Mouse (Mus musculus) heart, postnatal 0 days (tissue): ENCODE measurements around the gene Nacc1. TPM values are rescaled to one million over a fixed set of nuclear protein-coding genes. Genes with fewer than 3 reads are reported as not detected.
"Not testable (repeated sequence)": the region's sequence is repeated elsewhere in the genome, so short reads cannot be mapped to it uniquely, and the experiment has no call there.

Source experiments
- ATAC-seq: fragments of 200-750 bp; cut with Nextera tagmentation; 2 replicates; pipeline ENCODE4 v1.8.0; 2017; ENCODE audit warnings: low read depth, moderate number of reproducible peaks, moderate library complexity; ENCODE audit not compliant: insufficient read depth
- DNase-seq: peaks from one replicate; pipeline ENCODE4 v3.0.0-alpha.2; 2016; ENCODE audit warnings: low spot score
- H3K27ac ChIP-seq: fragments of 300-500 bp; sonication (generic); 2 replicates; pipeline ENCODE4 v1.5.1; 2014; ENCODE audit warnings: low read depth, mild to moderate bottlenecking
- H3K27me3 ChIP-seq: fragments of 300-500 bp; sonication (generic); 2 replicates; pipeline ENCODE4 v1.6.1; 2014; ENCODE audit warnings: low read length, mixed read lengths; ENCODE audit not compliant: control insufficient read depth, insufficient read depth
- H3K36me3 ChIP-seq: fragments of 300-500 bp; sonication (generic); replicated peaks from 2 replicates; pipeline ENCODE4 v1.6.1; 2014; ENCODE audit warnings: low read length, mixed read lengths; ENCODE audit not compliant: control insufficient read depth, insufficient read depth
- H3K4me1 ChIP-seq: fragments of 300-500 bp; sonication (generic); 2 replicates; pipeline ENCODE4 v1.6.1; 2014; ENCODE audit warnings: antibody characterized with exemption; ENCODE audit not compliant: control insufficient read depth, insufficient read depth
- H3K4me2 ChIP-seq: fragments of 300-500 bp; sonication (generic); 2 replicates; pipeline ENCODE4 v1.6.1; 2014; ENCODE audit warnings: low read depth, mild to moderate bottlenecking, low read length, moderate library complexity
- H3K4me3 ChIP-seq: fragments of 300-500 bp; sonication (generic); 2 replicates; pipeline ENCODE4 v1.5.1; 2014; ENCODE audit warnings: low read depth, low read length
- H3K9ac ChIP-seq: fragments of 300-500 bp; sonication (generic); replicated peaks from 2 replicates; pipeline ENCODE4 v1.6.1; 2014; ENCODE audit warnings: low read depth, low read length, mixed read lengths
- H3K9me3 ChIP-seq: fragments of 300-500 bp; sonication (generic); replicated peaks from 2 replicates; pipeline ENCODE4 v1.6.1; 2016; ENCODE audit warnings: low read length; ENCODE audit not compliant: control insufficient read depth
- CTCF ChIP-seq: IDR thresholded peaks from 2 replicates; pipeline ENCODE4 v1.5.1; 2016; ENCODE audit warnings: antibody characterized with exemption, control low read depth, low read depth
- EP300 ChIP-seq: IDR thresholded peaks from 2 replicates; pipeline ENCODE4 v1.6.1; 2016; ENCODE audit warnings: antibody characterized with exemption, low read depth
- WGBS: fragments of 180-500 bp; shearing (Covaris S2); extraction: QIAGEN DNeasy Blood & Tissue Kit; methylation state at CpG from one replicate; pipeline ENCODE4 v1.1.7; 2014; 5-methylcytosine and 5-hydroxymethylcytosine counted together
- polyA plus RNA-seq: library from polyadenylated mRNA; unstranded; fragments of >200 nt; fragmentation: Nextera tagmentation; extraction: Ambion mirVana; gene quantifications from 2 replicates; pipeline ENCODE4 v1.2.1, GENCODE M21; 2015
- total RNA-seq: library from RNA; depleted of rRNA; stranded (reverse); fragments of >200 nt; gene quantifications from 2 replicates; pipeline ENCODE4 v1.2.3, GENCODE M21; 2014; ENCODE audit warnings: low replicate concordance; rRNA removed

The Nacc1 gene
- total and polyA plus RNA-seq, 2 experiments from 2014 or later, result 6.9 to 68.0 TPM

GRCm38 (mm10) chr8:84630145-84630544, 57.5 kb downstream of the Nacc1 start:
- H3K4me3 ChIP-seq, result no peak overlapping the region
- H3K27ac ChIP-seq, result no peak overlapping the region
- 59% methylated on average over 4 of the region's 4 CpGs for WGBS
- no peaks in the 10 kb centered on the region for H3K27me3 ChIP-seq
- TF ChIP-seq EP300 (no peak), CTCF (no peak)
- H3K4me1 ChIP-seq, result no peaks in the 10 kb centered on the region
- H3K36me3 ChIP-seq, result no peaks in the 10 kb centered on the region
- ATAC-seq (no peak), DNase-seq (no peak)
- no peak overlapping the region for H3K9ac ChIP-seq
- no peak overlapping the region for H3K4me2 ChIP-seq
- H3K9me3 ChIP-seq, result no peaks in the 10 kb centered on the region

- 72% methylated on average over 11 of the region's 11 CpGs for WGBS
- no peaks in the 10 kb centered on the region for H3K9me3 ChIP-seq
Observed at GRCm38 (mm10) chr8:84629586-84629985, 58.1 kb downstream of the Nacc1 start.

GRCm38 (mm10) chr8:84623425-84623824, 64.2 kb downstream of the Nacc1 start:
- WGBS, result 76% methylated on average over 4 of the region's 4 CpGs
- DNase-seq, H3K27ac ChIP-seq, H3K27me3 ChIP-seq, H3K4me3 ChIP-seq, H3K9ac ChIP-seq, ATAC-seq, H3K4me2 ChIP-seq, H3K9me3 ChIP-seq, H3K36me3 ChIP-seq, H3K4me1 ChIP-seq: not testable (repeated sequence)

More at GRCm38 (mm10) chr8:84629586-84629985, 58.1 kb downstream of the Nacc1 start:
- DNase-seq (no peak), ATAC-seq (no peak)
- H3K4me3 ChIP-seq, result no peak overlapping the region
- TF ChIP-seq CTCF, result no peak
- TF ChIP-seq EP300, result no peak
- H3K36me3 ChIP-seq, result no peaks in the 10 kb centered on the region
- no peaks in the 10 kb centered on the region for H3K27me3 ChIP-seq
- no peaks in the 10 kb centered on the region for H3K4me1 ChIP-seq
- no peak overlapping the region for H3K9ac ChIP-seq
- H3K4me2 ChIP-seq, result no peak overlapping the region
- no peak overlapping the region for H3K27ac ChIP-seq

- H3K4me2 ChIP-seq, result no peak overlapping the region
- H3K9ac ChIP-seq, result no peak overlapping the region
- ATAC-seq, result no peak
- no peaks in the 10 kb centered on the region for H3K36me3 ChIP-seq
- H3K9me3 ChIP-seq, result no peaks in the 10 kb centered on the region
- no peaks in the 10 kb centered on the region for H3K4me1 ChIP-seq
- no peak overlapping the region for H3K4me3 ChIP-seq
- no peak overlapping the region for H3K27ac ChIP-seq
- H3K27me3 ChIP-seq, result 0 out of 2 replicates have a peak, but pooled peaks cover 4% of the 10 kb centered on the region
- WGBS, result 72% methylated on average over 8 of the region's 8 CpGs
- no peak for DNase-seq
- TF ChIP-seq CTCF (no peak), EP300 (no peak)
Observed at GRCm38 (mm10) chr8:84621102-84621625, 66.5 kb downstream of the Nacc1 start.

Other genes starting within 250 kb of the Nacc1 start
- 17.0 and 23.2 TPM in 2 replicates for gene Ier2, start 25.0 kb downstream of the Nacc1 start, total RNA-seq
- gene Ier2, start 25.0 kb downstream of the Nacc1 start, polyA plus RNA-seq, result 33.3 and 38.3 TPM in 2 replicates
- 98.3 and 116 TPM in 2 replicates for gene Trmt1, start 1.6 kb downstream of the Nacc1 start, total RNA-seq
- 28.4 and 29.5 TPM in 2 replicates for gene Trmt1, start 1.6 kb downstream of the Nacc1 start, polyA plus RNA-seq
- gene Lyl1, start 13.6 kb upstream of the Nacc1 start, total RNA-seq, result 4.4 and 4.8 TPM in 2 replicates
- 8.7 and 9.8 TPM in 2 replicates for gene Lyl1, start 13.6 kb upstream of the Nacc1 start, polyA plus RNA-seq
- 1.0 TPM in 1 of 2 replicates, not detected in the other for gene G430095P16Rik, start 35.1 kb upstream of the Nacc1 start, total RNA-seq
- gene G430095P16Rik, start 35.1 kb upstream of the Nacc1 start, polyA plus RNA-seq, result 3.0 and 3.1 TPM in 2 replicates
- 41.9 and 48.5 TPM in 2 replicates for gene Nfix, start 112.5 kb upstream of the Nacc1 start, total RNA-seq
- gene Nfix, start 112.5 kb upstream of the Nacc1 start, polyA plus RNA-seq, result 18.2 TPM in 2 replicates
- 2.1 and 15.4 TPM in 2 replicates for gene Dand5, start 135.0 kb upstream of the Nacc1 start, total RNA-seq
- 6.2 and 8.0 TPM in 2 replicates for gene Dand5, start 135.0 kb upstream of the Nacc1 start, polyA plus RNA-seq
- gene Gadd45gip1, start 143.7 kb upstream of the Nacc1 start, total RNA-seq, result 47.1 and 49.8 TPM in 2 replicates
- 48.1 and 50.0 TPM in 2 replicates for gene Gadd45gip1, start 143.7 kb upstream of the Nacc1 start, polyA plus RNA-seq
- 89.2 and 126 TPM in 2 replicates for gene Rad23a, start 152.8 kb upstream of the Nacc1 start, total RNA-seq
- gene Rad23a, start 152.8 kb upstream of the Nacc1 start, polyA plus RNA-seq, result 111 and 125 TPM in 2 replicates
- 211 and 235 TPM in 2 replicates for gene Calr, start 159.1 kb upstream of the Nacc1 start, total RNA-seq
- gene Calr, start 159.1 kb upstream of the Nacc1 start, polyA plus RNA-seq, result 201 and 266 TPM in 2 replicates
- 38.6 and 40.0 TPM in 2 replicates for gene Farsa, start 169.1 kb upstream of the Nacc1 start, total RNA-seq
- 36.3 and 38.3 TPM in 2 replicates for gene Farsa, start 169.1 kb upstream of the Nacc1 start, polyA plus RNA-seq
- 0.15 and 1.7 TPM in 2 replicates for gene Syce2, start 184.2 kb upstream of the Nacc1 start, total RNA-seq
- gene Syce2, start 184.2 kb upstream of the Nacc1 start, polyA plus RNA-seq, result 9.7 and 11.8 TPM in 2 replicates
- 45.5 and 52.8 TPM in 2 replicates for gene Gcdh, start 206.1 kb upstream of the Nacc1 start, total RNA-seq
- gene Gcdh, start 206.1 kb upstream of the Nacc1 start, polyA plus RNA-seq, result 33.0 and 33.5 TPM in 2 replicates
- not detected in 2 replicates for gene Klf1, start 214.1 kb upstream of the Nacc1 start, total RNA-seq
- 0.27 and 0.56 TPM in 2 replicates for gene Klf1, start 214.1 kb upstream of the Nacc1 start, polyA plus RNA-seq
- gene Dnase2a, start 220.7 kb upstream of the Nacc1 start, total RNA-seq, result 6.0 and 11.0 TPM in 2 replicates
- 4.6 and 5.6 TPM in 2 replicates for gene Dnase2a, start 220.7 kb upstream of the Nacc1 start, polyA plus RNA-seq
- 0.08 TPM in 1 of 2 replicates, not detected in the other for gene Mast1, start 249.5 kb upstream of the Nacc1 start, total RNA-seq
- gene Mast1, start 249.5 kb upstream of the Nacc1 start, polyA plus RNA-seq, result 0.05 TPM in 1 of 2 replicates, not detected in the other